Mouse (Mus musculus) right cerebral cortex, adult 18-20 months (tissue): ENCODE measurements at regions not wholly inside any gene's neighbourhood (a gene's known extent, or its start where the extent isn't known, plus 50 kb on each side); places are given as distances from the start of the nearest gene placed in this dataset.

Experiments
- DNase-seq: peaks from one replicate; pipeline ENCODE4 v3.0.0; 2022; ENCODE audit warnings: mixed read lengths

DNA sequence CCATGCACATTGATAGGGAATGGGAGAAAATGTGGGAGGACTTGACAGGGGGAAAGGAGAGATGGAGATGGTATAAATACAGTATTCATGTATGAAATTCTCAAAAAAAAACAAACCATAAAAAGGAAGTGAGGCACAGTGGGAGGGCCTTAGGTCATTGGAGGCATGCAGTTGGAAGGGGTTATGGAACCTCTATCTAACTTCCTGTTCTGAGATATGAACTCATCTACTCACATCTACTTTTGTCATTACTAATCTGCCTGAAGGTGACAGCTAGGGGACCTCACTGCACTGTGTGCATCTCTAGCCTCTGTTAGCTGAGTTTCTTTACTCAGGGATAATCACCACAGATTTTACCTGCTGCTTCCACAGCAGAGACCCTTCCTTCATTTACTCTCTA is 366.3 kb upstream of the Prickle1 start:
- DNase-seq: no peak

DNA sequence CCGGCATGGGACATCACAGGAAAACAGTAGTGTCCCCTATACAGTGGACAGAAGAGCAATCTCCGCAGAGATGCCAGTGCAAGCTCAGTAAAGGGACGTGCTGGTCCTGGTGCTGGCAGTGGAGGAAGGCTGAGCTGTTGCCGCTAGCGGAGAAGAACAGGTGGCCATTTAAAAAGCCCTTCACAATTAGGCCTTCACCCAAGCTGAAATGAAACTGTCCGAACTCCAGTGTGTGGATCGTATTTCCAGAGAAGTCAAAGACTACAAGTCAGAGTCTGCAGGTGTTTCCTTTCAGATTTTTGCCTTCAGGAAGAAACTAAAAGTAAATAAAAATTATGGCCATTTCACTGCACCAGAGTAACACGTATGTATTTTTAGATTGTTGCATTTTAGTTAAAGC is 364.2 kb upstream of the Prickle1 start:
- no peak for DNase-seq

- DNase-seq: no peak
Measured at GRCm38 (mm10) chr15:93958086-93958485, 362.4 kb upstream of the Prickle1 start.

DNA sequence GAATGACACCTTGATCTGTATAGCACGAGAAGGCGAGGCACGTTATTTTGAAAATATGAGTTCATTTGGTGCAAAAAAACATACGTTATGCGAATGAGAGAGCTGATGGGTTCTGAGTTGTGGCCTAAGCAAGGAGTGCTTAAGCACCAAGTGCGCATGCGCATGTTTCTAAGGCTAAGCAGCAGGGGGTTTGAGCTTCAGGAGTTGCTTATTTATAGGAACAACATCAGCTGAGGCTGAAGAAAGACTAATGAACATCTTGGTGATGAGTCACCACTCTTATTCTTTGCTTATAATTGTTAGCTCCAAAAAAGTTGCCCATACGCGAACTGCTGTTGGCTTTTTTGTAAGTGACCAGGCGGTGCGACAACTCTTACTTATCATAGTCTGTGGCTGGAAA is 361.1 kb upstream of the Prickle1 start:
- DNase-seq: peak; percentile 32

- DNase-seq: no peak
Measured at GRCm38 (mm10) chr15:93953548-93953947, 357.9 kb upstream of the Prickle1 start.

- DNase-seq: no peak
Measured at GRCm38 (mm10) chr15:93950441-93950840, 354.8 kb upstream of the Prickle1 start.

- no peak for DNase-seq
Measured at GRCm38 (mm10) chr15:93948902-93949301, 353.2 kb upstream of the Prickle1 start.

GRCm38 (mm10) chr15:93943545-93943944 is 347.9 kb upstream of the Prickle1 start:
- DNase-seq: no peak

GRCm38 (mm10) chr15:93932971-93933496 is 337.3 kb upstream of the Prickle1 start:
- DNase-seq: no peak

DNA sequence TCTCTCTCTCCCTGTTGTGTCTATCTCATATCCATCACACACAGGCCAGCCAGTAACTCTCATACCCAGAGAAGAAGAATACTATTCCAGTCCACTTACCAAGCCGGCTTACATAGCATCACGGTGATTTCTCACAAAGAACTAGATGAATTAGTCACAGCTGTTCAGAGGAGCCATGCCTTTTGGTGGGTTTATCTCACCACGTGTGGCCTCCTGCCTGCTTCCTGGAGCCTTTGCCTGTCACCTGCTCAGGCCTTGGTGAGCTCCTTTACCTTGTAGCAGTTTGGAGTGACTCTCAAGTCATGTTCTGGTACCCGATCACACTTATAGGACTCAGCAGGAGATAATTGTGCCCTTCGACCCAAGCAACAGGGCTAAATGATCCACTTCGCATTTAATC is 331.2 kb upstream of the Prickle1 start:
- no peak for DNase-seq

DNA sequence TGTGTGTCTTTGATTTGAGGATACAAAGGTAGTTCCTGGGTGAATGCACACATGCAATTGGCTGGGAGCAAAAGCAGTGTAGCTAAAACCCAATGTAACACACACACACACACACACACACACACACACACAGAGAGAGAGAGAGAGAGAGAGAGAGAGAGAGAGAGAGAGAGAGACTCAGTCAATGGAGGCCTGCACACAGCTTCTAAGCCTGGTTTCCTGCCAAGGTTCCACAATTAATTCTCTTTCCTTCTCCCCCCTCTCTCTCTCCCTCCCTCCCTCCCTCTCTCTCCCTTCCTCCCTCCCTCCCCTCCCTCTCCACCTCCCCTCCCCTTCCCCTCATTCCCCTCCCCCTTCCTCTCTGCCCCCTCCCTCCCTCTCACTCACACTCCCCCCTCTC is 330.6 kb upstream of the Prickle1 start:
- no peak for DNase-seq

- DNase-seq: no peak
Measured at GRCm38 (mm10) chr15:93921457-93922234, 326.0 kb upstream of the Prickle1 start.

DNA sequence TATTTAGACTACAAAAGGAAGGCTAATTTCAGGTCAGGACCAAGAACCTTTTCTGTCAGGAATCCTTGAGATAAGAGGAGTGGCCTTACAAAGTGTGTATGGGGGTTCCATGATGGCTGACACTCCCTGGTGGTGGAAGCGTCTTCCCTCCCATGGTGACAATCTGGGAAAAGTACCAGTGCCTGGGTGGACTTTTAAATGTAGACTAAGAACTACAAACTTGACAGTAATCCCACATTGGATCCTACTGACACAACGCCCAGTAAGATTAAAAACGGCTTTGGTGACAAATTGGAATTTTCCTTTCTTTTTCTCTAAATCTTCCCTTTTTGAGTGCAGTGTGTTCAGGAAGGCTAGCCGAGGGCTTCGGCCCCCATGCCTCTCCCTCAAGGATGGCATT is 325.3 kb upstream of the Prickle1 start:
- DNase-seq: peak; percentile 40

DNA sequence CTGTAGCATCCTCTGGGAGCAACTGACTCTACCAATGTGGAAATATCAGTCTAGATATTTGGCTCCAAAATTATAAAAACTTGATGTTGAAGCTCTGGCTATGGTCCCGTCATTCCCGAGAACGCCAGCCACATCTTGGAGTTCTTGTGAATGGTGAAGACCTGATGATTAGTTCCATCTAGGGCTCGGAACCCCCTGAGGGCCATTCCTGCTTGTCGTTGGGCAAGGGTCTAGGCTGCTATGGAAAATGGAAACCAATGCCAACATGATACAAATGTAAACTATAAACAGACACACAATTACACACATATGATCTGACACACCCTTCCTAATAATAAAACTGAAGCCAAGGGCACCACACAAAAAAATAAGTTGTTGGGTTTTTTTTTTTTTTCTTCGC is 323.9 kb upstream of the Prickle1 start:
- no peak for DNase-seq

DNA sequence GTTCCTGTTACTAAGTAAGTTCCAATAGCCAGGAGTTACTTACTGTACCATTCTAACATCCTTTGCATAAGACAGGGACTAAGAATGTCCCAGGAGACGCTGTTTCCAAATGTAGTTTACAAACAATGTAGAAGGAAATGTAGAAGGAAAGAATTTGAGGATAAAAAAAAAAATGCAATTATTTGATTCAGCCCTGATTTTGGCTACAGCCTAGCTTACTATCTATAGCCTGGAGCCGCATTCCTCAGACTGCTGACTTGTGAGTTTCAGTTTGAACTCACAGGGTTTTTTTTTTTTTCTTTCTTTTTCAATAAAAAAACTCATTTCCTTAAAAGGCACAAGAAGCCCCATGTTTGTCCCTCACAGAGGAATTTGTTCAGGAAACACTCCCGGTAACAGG is 321.2 kb upstream of the Prickle1 start:
- DNase-seq: no peak

DNA sequence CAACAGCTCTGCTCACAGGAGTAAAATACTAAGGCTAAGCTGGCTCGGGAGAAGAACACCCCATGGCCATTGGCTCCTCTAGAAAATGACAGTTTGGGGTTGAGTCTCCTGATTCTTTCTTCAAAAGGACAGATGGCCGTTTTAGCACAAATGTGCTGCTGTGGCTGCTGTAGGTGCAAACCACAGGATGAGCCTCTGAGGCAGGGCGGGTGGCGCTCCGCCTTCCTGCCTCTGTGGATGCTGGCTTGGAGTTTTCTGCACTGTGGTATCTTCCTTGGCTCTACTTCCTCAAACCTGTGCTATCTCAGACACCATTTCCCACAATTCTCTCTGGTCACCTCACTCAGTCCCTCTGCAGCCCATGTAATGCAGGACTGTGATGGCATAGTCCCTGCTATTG is 317.8 kb upstream of the Prickle1 start:
- DNase-seq: peak; percentile 28

- DNase-seq: no peak
Measured at GRCm38 (mm10) chr15:93913041-93913440, 317.4 kb upstream of the Prickle1 start.

GRCm38 (mm10) chr15:93910981-93911431 is 315.3 kb upstream of the Prickle1 start:
- no peak for DNase-seq

DNA sequence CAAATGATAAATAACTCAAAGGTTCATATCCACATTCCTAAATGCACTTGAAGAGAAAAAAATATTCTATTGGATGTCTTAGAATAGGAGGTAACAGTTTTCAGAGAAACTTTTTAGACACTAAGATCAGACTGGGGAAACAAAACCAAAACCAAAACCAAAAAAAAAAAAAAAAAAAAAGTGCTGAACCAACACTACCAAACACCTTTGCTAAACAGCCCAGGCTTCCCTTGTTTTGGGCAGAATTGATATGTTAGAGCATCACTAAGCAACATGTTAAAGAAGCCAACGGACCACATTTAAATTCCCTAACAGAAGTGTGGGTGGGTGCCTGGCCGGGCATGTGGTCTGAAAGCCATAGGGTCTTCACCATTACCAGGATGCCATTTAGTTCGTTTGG is 314.5 kb upstream of the Prickle1 start:
- DNase-seq: no peak

DNA sequence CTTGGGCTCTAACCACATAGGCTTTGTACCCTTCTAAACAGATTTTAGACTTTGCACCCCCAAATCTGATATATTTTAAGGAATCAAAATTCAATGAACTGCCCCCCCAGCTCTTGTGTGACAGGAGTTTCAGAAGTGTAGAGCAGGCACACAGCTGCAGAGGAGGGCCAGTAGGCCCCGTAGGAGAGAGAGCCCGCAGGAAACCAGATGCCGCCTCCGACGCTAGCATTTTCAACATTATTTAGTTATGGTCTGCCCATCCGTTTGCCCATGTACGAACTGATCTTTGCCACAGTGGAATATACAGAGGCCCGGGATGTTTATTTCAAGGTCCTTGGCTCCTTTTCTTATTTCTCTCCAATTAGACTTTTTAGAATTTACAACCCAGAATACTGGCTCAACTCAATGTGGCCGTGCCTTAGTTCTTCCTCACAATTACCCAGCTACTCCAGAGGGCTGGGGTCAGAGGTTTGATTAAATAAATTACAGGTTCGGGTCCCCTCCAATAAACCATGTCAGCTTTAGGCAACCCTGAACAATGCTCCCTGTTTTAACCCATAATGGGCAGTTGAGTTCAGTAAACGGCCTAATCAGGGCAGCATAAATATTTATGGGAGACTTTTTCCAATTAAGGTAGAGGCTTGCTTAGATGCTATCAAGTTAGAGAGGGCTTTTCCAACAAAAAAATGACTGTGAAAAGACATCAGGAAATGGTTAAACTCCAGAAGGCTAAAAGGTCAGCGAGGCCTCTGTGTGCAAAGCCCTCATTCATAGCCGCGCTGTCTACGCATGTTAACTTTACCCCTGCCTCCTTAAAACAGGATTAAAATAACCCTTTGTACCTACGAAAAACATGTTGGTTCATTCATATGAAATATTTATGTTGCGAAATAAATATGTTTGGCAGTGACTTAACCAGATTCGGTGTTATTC is 308.2 kb upstream of the Prickle1 start:
- DNase-seq: no peak

GRCm38 (mm10) chr15:93882826-93883225 is 287.1 kb upstream of the Prickle1 start:
- no peak for DNase-seq

DNA sequence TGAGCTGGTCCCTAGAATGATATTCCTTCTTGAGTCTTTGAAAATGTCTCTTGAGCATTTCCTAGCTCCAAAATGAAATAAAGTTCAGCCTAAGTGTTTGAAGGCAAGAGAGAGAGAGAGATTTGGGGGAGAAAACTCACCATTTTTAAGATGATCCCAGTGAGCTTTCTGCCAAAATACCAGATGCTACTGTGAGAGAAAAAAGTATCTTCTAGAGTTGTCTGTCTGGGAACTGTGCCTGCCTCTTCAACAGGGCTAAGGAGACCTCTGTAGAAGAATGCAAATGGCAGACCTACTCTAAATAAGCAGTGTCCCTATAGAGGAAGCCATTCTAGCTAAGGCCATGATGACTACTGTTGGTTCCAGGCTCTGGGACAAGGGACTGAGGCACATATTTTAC is 285.6 kb upstream of the Prickle1 start:
- DNase-seq: peak; percentile 49

DNA sequence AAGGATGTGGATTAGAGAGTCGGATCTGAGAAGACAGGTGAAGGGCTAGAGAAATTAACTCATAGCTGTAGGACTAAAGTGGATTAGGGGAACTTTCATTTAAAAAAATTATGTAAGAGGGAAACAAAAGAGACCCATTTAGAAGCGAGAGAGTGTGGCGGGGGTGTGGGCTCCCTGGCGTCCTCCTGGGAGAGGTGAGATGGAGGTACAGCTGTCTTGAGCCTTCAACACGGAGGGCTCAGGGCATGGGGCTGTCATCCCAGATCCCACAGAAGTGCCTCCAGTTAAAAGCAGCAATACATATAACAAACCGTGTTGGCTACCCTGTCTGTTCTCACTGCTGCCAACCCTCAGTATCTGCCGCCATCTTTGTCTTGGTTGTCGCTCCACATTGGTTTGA is 284.6 kb upstream of the Prickle1 start:
- DNase-seq: peak; percentile 24

GRCm38 (mm10) chr15:93879006-93879405 is 283.3 kb upstream of the Prickle1 start:
- DNase-seq: peak; percentile 51
